Comparison of ENCODE assay signal across 10 mouse cellular contexts in genomic region chr15:86087591-86088149, GRCm38 (mm10). TPM values are rescaled to one million over a fixed set of nuclear protein-coding genes. Genes with fewer than 3 reads are reported as not detected.
DNase-seq lines count a peak whose midpoint lies in the region; ATAC-seq lines count a peak whose summit lies in the region.
"Had no signal": no experiment of that assay in that cellular context is flagged by ENCODE, and none has a peak within 500 bp of the region (broad histone marks: within the 10 kb centered on the region; RNA-seq: fewer than 3 reads in every experiment).

No protein-coding gene starts in this region.

- H3K9ac ChIP-seq in embryonic facial prominence, embryonic 12.5 days = no peak overlapping the region
- H3K9ac ChIP-seq in hindbrain, embryonic 11.5 days (ENCODE audit: low read depth, low read length) = no peak overlapping the region
- H3K9ac ChIP-seq in neural tube, embryonic 12.5 days = 0 out of 2 replicates have a peak overlapping the region, but pooled peaks have one; percentile 17

- peaks cover 3% of the 10 kb centered on the region; the same call in 1 of the 2 replicates for H3K36me3 ChIP-seq in embryonic facial prominence, embryonic 12.5 days
- H3K36me3 ChIP-seq in hindbrain, embryonic 11.5 days (ENCODE audit: control insufficient read depth, insufficient read depth, low read length) = no peaks in the 10 kb centered on the region
- H3K36me3 ChIP-seq in neural tube, embryonic 12.5 days = no peaks in the 10 kb centered on the region

- no peak overlapping the region for H3K4me3 ChIP-seq in embryonic facial prominence, embryonic 12.5 days
- no peak overlapping the region for H3K4me3 ChIP-seq in hindbrain, embryonic 11.5 days (ENCODE audit: low read depth, low read length)
- H3K4me3 ChIP-seq in neural tube, embryonic 12.5 days = no peak overlapping the region

- ATAC-seq in embryonic facial prominence, embryonic 12.5 days (ENCODE audit: insufficient number of reproducible peaks, insufficient read depth, low FRiP score, low TSS enrichment) = no peak
- ATAC-seq in hindbrain, embryonic 11.5 days (ENCODE audit: low FRiP score) = no peak
- ATAC-seq in neural tube, embryonic 12.5 days (ENCODE audit: low FRiP score, low read depth) = no peak

- peaks cover 40% of the 10 kb centered on the region for H3K4me1 ChIP-seq in embryonic facial prominence, embryonic 12.5 days
- peaks cover 15% of the 10 kb centered on the region for H3K4me1 ChIP-seq in hindbrain, embryonic 11.5 days (replicated peaks; ENCODE audit: control insufficient read depth, insufficient read depth, low read length)
- peaks cover 85% of the 10 kb centered on the region for H3K4me1 ChIP-seq in neural tube, embryonic 12.5 days

- H3K27ac ChIP-seq in embryonic facial prominence, embryonic 12.5 days = 0 out of 2 replicates have a peak overlapping the region, but pooled peaks have one; percentile 36
- H3K27ac ChIP-seq in hindbrain, embryonic 11.5 days (ENCODE audit: low read depth, low read length) = no peak overlapping the region
- H3K27ac ChIP-seq in neural tube, embryonic 12.5 days = no peak overlapping the region

- no peaks in the 10 kb centered on the region for H3K9me3 ChIP-seq in embryonic facial prominence, embryonic 12.5 days
- no peaks in the 10 kb centered on the region for H3K9me3 ChIP-seq in hindbrain, embryonic 11.5 days (ENCODE audit: control insufficient read depth, low read length)
- H3K9me3 ChIP-seq in neural tube, embryonic 12.5 days = no peaks in the 10 kb centered on the region

- no peak overlapping the region for H3K4me2 ChIP-seq in embryonic facial prominence, embryonic 12.5 days (replicated peaks)
- no peak overlapping the region for H3K4me2 ChIP-seq in hindbrain, embryonic 11.5 days (replicated peaks; ENCODE audit: low read depth, low read length)
- no peak overlapping the region for H3K4me2 ChIP-seq in neural tube, embryonic 12.5 days (replicated peaks)

- peak; percentile 24 for DNase-seq in layer of hippocampus, adult 11-12 months (ENCODE audit: low spot score)
- DNase-seq in layer of hippocampus, postnatal 25 days (ENCODE audit: extremely low spot score in 1 of 2, low spot score in 1 of 2) = no peak
- peak; percentile 37 for DNase-seq in hindbrain, embryonic 11.5 days (ENCODE audit: low spot score)
- no peak for DNase-seq in gastrocnemius, postnatal 10 days
- DNase-seq in kidney, postnatal 14 days = no peak
- DNase-seq in gastrocnemius, adult 18-20 months (ENCODE audit: low spot score) = no peak
- DNase-seq: heart, adult 18-20 months; kidney, postnatal 4 days had no signal

- 54% methylated on average over 14 of the region's 14 CpGs for WGBS in embryonic facial prominence, embryonic 12.5 days
- WGBS in hindbrain, embryonic 11.5 days = 35% methylated on average over 14 of the region's 14 CpGs
- 41% methylated on average over 14 of the region's 14 CpGs for WGBS in neural tube, embryonic 12.5 days

- H3K27me3 ChIP-seq in embryonic facial prominence, embryonic 12.5 days = 0 out of 2 replicates have a peak, but pooled peaks cover 3% of the 10 kb centered on the region
- no peaks in the 10 kb centered on the region for H3K27me3 ChIP-seq in hindbrain, embryonic 11.5 days (ENCODE audit: control insufficient read depth, insufficient read depth, low read length)
- no peaks in the 10 kb centered on the region for H3K27me3 ChIP-seq in neural tube, embryonic 12.5 days (replicated peaks)

RNA-seq across cellular contexts. Expression of gene Gramd4, which starts 30.2 kb away (rescaled TPM):
- total RNA-seq in layer of hippocampus, postnatal 25 days (2021) = 10 to 100 TPM; 25.9 to 27.7 TPM
- 19.4 and 19.6 TPM in 2 replicates for polyA plus RNA-seq in embryonic facial prominence, embryonic 12.5 days (2016; fragmentation: Nextera tagmentation; extraction: Ambion mirVana)
- polyA plus RNA-seq in hindbrain, embryonic 11.5 days (2014; fragmentation: Nextera tagmentation; extraction: Ambion mirVana) = 8.7 and 10.1 TPM in 2 replicates
- 29.9 and 33.3 TPM in 2 replicates for polyA plus RNA-seq in neural tube, embryonic 12.5 days (2016; fragmentation: Nextera tagmentation; extraction: Ambion mirVana)
- 10 to 100 TPM; 11.4 to 11.5 TPM for total RNA-seq in gastrocnemius, postnatal 10 days (2021)
- total RNA-seq in gastrocnemius, adult 18-20 months (2021) = 10 to 100 TPM in 1 of 2 experiments, 1 to 10 TPM in 1; 7.6 to 12.1 TPM

RNA-seq across cellular contexts. Expression of gene Celsr1, which starts 54.1 kb away (rescaled TPM):
- total RNA-seq in layer of hippocampus, postnatal 25 days (2021) = 1 to 10 TPM; 4.5 to 6.1 TPM
- polyA plus RNA-seq in embryonic facial prominence, embryonic 12.5 days (2016; fragmentation: Nextera tagmentation; extraction: Ambion mirVana) = 2.4 and 2.5 TPM in 2 replicates
- polyA plus RNA-seq in hindbrain, embryonic 11.5 days (2014; fragmentation: Nextera tagmentation; extraction: Ambion mirVana) = 4.6 and 5.1 TPM in 2 replicates
- 3.6 TPM in 2 replicates for polyA plus RNA-seq in neural tube, embryonic 12.5 days (2016; fragmentation: Nextera tagmentation; extraction: Ambion mirVana)
- total RNA-seq in gastrocnemius, postnatal 10 days (2021) = under 1 TPM; 0.73 to 0.88 TPM
- under 1 TPM; 0.24 to 0.32 TPM for total RNA-seq in gastrocnemius, adult 18-20 months (2021)

Comparison
In these comparisons a context has a peak if more than half of its experiments do, and no peak if none do; other contexts are left out.
1. DNase-seq: peak in layer of hippocampus, adult 11-12 months (single experiment) and hindbrain, embryonic 11.5 days (single experiment); none in layer of hippocampus, postnatal 25 days (0 of 2), gastrocnemius, postnatal 10 days (single experiment), kidney, postnatal 14 days (single experiment) and gastrocnemius, adult 18-20 months (single experiment).